Mouse (Mus musculus) gastrocnemius, adult 2 months (tissue): ENCODE results near the gene Pop5. TPM values are rescaled to one million over a fixed set of nuclear protein-coding genes. Genes with fewer than 3 reads are reported as not detected.

Experiments used
- DNase-seq: peaks from one replicate; pipeline ENCODE4 v3.0.0; 2022
- H3K27ac ChIP-seq: fragments of 200-600 bp; 2 replicates; pipeline ENCODE4 v1.8.1; 2022; ENCODE audit warnings: mild to moderate bottlenecking
- H3K4me3 ChIP-seq: fragments of 200-600 bp; 2 replicates; pipeline ENCODE4 v1.8.1; 2022; ENCODE audit warnings: mild to moderate bottlenecking, moderate library complexity
- CTCF ChIP-seq: fragments of 200-600 bp; IDR thresholded peaks from 2 replicates; pipeline ENCODE4 v1.8.1; 2022; ENCODE audit warnings: antibody characterized with exemption, mild to moderate bottlenecking, moderate library complexity
- intact Hi-C: fragments of 180-260 bp; cut with DNase I; formaldehyde crosslinking; loops from one replicate; pipeline ENCODE4 v1.15.1; 2025
- total RNA-seq, 2 experiments: library from RNA; stranded (reverse); gene quantifications; 2 replicates each; pipeline ENCODE4 v1.2.3; 2021

Gene Pop5
- total RNA-seq, 2 experiments from 2014 or later, result 27.8 to 51.7 TPM

DNA sequence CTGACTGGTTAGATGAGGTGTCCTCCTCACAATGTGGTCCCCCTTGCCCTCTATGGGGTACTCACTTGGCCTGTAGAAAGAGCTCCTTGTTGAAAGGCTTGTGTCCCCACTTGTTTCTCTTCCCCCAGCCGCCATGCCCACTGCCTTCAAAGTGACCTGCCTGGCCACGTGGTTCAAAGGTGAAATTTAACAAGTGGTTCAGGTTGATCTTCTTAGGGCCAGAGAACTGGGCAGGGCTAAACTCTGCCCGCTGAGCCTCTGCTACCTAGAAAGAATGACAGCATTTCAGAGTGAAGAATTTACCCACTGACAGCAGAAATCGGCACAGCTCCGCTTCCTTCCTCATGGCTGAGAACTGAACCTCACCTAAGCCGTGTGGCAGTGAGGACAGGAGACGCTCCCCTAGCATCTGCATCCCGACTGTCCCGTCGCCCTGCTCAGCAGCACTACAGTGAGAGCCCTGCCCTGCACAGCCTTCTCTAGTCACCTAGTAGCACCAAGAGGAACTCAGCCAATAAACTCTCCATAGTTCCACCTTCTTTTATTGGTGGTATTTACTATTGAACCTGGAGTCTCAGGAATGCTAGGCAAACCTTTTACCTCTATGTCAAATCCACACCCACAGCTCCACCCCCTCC, 21.4 kb downstream of the Pop5 start:
- Histone ChIP-seq H3K27ac (no peak overlapping the region), H3K4me3 (no peak overlapping the region)
- DNase-seq, result no peak
- TF ChIP-seq CTCF, result no peak
- intact Hi-C loops, result no loop called here

DNA sequence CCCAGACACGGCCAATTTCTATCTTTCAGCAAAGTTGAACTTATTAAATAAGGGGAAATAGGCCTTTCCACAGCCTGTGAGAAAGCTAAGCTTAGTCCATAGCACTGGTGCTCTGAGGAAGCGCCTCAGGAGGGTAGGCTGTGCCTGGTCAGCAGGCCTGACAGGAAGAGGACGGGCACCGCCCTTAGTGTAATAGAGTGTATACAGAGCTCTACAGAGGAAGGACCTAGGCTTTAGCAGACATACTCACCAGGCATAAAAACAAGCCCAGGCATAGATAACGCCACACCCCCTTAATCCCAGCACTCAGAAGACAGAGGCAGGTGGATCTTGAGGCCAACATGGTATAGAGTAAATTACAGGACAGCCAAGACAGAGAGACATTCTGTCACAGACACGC, 24.7 kb downstream of the Pop5 start:
- Histone ChIP-seq H3K27ac (peak overlapping the region; percentile 78), H3K4me3 (no peak overlapping the region; the same call in 1 of the 2 replicates)
- intact Hi-C loops, result no loop called here
- peak; percentile 25 for DNase-seq
- no peak for TF ChIP-seq CTCF

DNA sequence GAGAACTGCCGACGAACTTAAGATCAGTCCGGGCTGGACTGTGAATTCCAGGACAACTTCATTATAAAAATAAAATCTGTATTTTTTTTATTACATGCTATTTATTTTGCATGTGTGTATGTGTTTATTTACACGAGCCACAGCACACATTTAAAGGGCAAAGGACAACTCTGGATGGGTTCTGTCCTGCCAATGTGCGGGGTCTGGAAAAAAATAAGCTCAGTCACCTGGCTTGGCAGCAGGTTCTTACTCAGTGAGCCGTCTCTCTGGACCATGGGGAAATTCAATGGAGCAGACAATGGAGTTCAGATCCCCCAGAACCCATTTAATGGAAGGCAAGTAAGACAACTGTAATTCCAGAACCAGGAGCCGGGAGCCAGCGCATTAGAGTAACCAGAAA, 25.5 kb downstream of the Pop5 start:
- peak overlapping the region; percentile 3 for H3K4me3 ChIP-seq
- peak; percentile 20 for DNase-seq
- TF ChIP-seq CTCF, result no peak
- H3K27ac ChIP-seq, result peak overlapping the region; percentile 78
- intact Hi-C loops, result no loop called here

DNA sequence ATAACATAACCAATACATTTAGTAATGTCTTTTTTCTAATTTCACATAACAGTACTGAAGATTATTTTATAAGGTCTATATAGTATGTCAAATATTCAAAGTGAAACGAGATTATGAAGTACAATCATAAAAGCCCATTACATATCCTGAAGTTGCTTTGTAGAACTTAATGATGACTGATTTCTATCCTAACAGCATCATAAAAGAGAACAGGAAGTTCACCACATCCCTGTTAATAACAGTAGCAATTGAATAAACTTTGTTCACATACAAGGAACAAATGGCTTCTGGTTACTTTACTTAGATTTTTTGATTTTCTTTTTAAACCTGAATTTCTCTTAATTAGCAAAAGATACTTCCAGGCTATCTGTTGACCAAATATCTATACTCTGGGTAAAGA, 26.2 kb downstream of the Pop5 start:
- no peak for DNase-seq
- TF ChIP-seq CTCF, result no peak
- H3K27ac ChIP-seq, result peak overlapping the region; percentile 25; the same call in 1 of the 2 replicates
- no peak overlapping the region for H3K4me3 ChIP-seq
- intact Hi-C loops, result no loop called here

DNA sequence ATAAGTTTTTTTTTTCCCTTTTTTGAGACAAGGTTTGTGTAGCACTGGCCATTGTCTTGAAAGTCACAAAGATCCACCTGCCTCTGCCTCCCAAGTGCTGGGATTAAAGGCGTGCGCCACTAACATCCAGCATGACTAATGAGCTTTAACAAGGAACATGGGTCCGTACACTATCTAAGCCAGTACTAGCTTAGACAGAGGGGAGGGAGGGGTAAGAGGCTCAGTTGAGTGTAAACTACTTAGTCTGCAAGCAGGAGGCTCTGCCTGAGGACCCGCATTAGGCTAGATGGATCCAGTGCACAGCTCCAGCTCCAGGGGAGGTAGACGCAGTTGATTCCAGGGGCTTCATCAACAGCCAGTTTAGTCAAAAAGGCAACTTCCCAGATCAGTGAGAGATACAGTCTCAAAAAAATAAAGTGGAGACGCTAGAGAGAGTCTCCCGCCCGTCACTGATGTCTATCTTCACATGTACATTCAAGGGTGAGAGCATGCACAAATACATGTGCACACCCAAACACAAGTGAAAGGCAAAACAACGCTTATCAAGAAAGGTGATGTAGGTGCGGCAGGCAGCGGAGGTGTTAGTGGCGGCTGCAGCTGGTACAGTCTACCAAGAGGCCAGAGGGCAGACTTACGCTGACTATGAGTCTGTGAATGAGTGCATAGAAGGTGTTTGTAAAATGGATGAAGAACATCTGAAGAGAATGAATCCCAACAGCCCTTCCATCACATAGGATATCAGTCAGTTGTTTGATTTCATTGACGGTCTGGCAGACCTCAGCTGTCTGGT, 27.1 kb downstream of the Pop5 start:
- TF ChIP-seq CTCF, result no peak
- DNase-seq, result peak; percentile 12
- Histone ChIP-seq H3K27ac (peak overlapping the region; percentile 25; the same call in 1 of the 2 replicates), H3K4me3 (no peak overlapping the region)
- intact Hi-C loops, result no loop called here

DNA sequence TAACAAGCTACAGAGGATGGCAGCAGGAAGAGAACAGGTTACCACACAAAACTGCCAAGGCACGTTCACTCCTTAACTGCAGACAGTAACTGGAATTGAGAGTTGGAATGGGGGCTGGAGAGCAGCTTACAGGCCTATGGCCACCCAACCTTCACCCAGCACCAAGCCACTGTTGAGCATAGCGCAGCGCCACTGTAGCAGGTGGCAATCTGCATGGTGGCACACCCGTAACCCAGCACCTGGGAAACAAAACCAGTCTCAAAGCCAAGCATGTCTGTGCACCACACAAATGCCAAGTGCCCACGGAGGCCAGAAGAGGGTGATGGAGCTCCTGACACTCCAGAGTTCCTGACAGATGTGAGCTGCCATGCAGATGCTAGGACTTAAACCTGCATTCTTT, 30.7 kb downstream of the Pop5 start:
- TF ChIP-seq CTCF, result no peak
- intact Hi-C loops, result no loop called here
- peak overlapping the region; percentile 36 for H3K4me3 ChIP-seq
- DNase-seq, result no peak
- peak overlapping the region; percentile 91 for H3K27ac ChIP-seq

DNA sequence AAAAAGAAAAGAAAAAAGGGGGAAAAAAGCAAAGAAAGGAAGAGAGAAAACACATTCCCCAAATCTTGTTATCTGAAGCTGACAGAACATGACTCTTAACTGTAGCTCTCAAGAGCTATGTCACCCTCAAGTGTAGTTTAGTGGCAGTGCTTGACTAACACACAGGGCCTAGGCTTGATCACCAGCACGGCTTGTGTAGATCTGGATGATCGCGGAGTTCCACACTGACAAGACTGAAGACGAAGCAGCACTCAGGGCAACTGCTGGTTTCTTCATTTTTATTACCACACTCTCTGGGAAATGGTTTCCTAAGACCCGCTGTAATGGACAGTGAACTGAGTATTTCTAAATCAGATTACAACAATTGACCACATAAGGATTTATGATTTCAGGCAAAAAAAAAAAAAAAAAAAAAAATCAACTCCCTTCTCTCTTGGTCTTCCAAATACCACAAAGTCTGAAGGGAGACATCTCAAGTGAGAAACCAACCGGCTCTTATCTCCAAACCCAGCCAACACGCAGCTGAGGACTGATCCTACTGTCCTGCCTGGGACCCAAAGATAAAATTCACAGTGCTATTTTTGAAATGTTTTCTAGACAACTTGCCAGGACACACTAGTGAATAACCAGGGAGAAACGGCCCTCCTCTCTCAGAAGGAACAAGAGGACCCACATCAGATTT, 31.3 kb downstream of the Pop5 start:
- intact Hi-C loops, result no loop called here
- DNase-seq, result no peak
- Histone ChIP-seq H3K4me3 (peak overlapping the region; percentile 36), H3K27ac (peak overlapping the region; percentile 91)
- TF ChIP-seq CTCF, result no peak

DNA sequence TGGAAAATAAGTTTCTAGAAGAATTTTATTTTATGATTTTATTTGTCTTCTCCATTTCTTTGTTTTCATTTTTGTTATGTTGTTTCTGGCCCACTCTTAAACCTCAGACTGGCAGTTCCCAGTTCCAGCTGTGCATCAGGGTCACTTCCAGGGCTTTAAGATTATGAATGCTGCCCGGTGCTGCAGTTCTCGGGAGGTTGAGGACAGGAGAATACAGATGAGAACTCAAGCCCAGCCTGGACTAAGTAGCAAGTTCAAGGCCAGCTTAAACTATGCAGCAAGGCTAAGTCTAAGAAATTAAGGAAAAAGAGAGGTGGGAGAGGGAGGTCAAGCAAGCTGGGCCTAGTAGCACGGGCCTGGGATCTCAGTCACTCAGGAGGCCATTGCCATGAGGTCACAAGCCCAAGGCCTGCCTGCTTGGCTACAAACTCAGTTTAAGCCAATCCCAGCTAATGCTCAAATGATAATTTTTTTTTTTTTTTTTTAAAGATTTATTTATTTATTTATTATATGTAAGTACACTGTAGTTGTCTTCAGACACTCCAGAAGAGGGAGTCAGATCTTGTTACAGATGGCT, 31.9 kb downstream of the Pop5 start:
- Histone ChIP-seq H3K27ac (peak overlapping the region; percentile 91), H3K4me3 (peak overlapping the region; percentile 36)
- DNase-seq, result no peak
- TF ChIP-seq CTCF, result no peak
- intact Hi-C loops, result no loop called here

DNA sequence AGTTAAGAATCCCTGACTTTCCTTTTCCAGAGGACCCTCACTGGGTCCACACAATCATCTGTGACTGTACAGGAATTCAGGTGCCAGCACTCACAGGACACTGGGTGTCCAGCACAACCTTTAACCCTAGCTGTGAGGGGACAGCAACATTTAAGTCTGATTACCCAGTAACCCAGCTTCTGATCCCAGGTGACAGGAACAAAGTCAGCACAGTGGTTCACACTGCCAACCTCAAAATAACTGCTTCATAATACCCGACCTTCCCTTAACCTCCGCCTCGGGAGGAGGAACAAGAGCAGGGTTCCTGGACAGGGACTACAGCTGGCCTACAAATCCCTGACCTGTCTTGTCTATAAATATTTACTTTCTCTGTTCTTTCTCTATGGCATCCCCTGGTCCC, 32.6 kb downstream of the Pop5 start:
- peak overlapping the region; percentile 91 for H3K27ac ChIP-seq
- TF ChIP-seq CTCF, result no peak
- intact Hi-C loops, result no loop called here
- H3K4me3 ChIP-seq, result peak overlapping the region; percentile 92
- DNase-seq, result peak; percentile 57

DNA sequence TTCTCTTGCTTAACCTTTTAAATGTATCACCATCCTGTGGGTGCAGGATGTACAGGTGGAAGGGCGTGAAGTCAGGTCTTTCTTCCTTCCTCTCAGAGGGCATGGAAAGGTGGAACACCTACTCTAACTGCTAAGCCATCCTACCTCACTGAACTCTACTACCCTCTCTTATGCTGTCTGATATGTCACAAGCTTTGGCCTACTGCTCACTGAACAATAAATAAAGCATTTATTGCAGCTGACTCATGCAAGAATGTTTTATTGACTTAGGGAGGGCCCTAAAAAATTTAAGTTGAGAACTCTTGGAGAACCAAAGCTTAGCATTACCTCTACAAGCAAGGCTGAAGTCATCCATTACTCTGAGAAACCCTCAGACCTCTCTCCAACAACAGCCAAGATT, 34.3 kb downstream of the Pop5 start:
- no peak for DNase-seq
- Histone ChIP-seq H3K27ac (peak overlapping the region; percentile 91), H3K4me3 (peak overlapping the region; percentile 92)
- intact Hi-C loops, result no loop called here
- TF ChIP-seq CTCF, result no peak

DNA sequence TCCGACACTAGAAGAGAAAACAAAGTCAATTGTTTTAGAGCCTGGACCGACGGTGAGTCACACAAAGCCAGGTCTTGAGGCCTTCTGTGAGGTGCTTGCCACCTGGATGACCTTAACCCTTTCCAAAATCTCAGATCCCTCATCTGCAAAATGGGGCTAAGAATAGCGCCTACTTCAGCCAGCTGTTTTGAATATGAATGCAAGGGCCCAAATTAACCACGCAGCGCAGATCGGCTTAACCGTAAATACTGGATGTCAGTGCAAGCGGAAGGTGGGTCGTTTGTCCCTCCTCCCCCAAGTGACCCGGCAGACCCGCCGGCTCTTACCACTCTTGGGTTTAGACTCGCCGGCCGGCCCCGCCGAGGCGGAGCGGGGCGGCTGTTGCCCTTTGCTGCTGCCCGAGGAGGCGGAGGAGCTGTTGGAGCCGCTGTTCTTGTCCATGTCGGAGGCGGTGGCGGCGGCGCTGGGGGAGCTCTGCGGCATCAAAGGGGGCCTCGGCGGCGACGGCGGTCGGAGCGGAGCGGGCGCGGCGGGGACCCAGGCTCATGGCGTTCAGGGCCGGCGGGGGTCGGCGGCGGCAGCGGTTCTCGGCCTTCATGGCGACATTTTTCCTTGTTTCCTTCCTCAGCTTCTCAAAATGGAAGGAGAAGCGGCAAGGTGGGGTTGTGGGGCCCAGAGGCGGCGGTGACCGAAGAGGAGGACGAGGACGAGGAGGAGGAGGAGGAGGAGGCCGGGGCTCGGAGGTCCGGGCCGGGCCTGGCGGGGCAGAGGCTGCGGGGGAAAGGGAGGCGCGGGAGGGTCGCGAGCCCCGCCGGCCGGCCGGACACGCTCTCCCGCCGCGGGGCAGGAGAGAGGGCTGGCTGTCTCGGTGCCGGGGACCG, 36.5 kb downstream of the Pop5 start:
- DNase-seq, result peak; percentile 61
- Histone ChIP-seq H3K4me3 (peak overlapping the region; percentile 92), H3K27ac (peak overlapping the region; percentile 98)
- intact Hi-C loops, result loop anchor here (2.0 kb wide), 1 partner anchor 35 kb away; no protein-coding TSS in a partner anchor
- no peak for TF ChIP-seq CTCF
